Mouse (Mus musculus) layer of hippocampus, postnatal 25 days (tissue): ENCODE results near the gene Fam83g. TPM values are rescaled to one million over a fixed set of nuclear protein-coding genes. Genes with fewer than 3 reads are reported as not detected.

Source experiments
- DNase-seq, 2 experiments: peaks; one replicate each; pipeline ENCODE4 v3.0.0; 2022; ENCODE audit warnings: mixed read lengths in 2 of 2, low spot score in 1 of 2; ENCODE audit errors: extremely low spot score in 1 of 2
- total RNA-seq, 2 experiments: library from RNA; stranded (reverse); gene quantifications; 2 replicates each; pipeline ENCODE4 v1.2.3; 2021

Gene Fam83g
- total RNA-seq, 2 experiments from 2014 or later = not detected

GRCm38 (mm10) chr11:61669492-61670490 is 14.1 kb upstream of the Fam83g start:
- DNase-seq = no peak

- no peak for DNase-seq
Observed at GRCm38 (mm10) chr11:61671781-61672383, 12.0 kb upstream of the Fam83g start.

GRCm38 (mm10) chr11:61673686-61674085 is 10.2 kb upstream of the Fam83g start:
- peak in 1 of 2 experiments; percentile 44 for DNase-seq

GRCm38 (mm10) chr11:61674151-61674838 is 9.6 kb upstream of the Fam83g start:
- no peak for DNase-seq

- DNase-seq = no peak
Observed at GRCm38 (mm10) chr11:61674839-61675159, 9.1 kb upstream of the Fam83g start.

GRCm38 (mm10) chr11:61675332-61675731 is 8.6 kb upstream of the Fam83g start:
- DNase-seq = no peak

GRCm38 (mm10) chr11:61676216-61676854 is 7.6 kb upstream of the Fam83g start:
- DNase-seq = no peak

GRCm38 (mm10) chr11:61677709-61678108 is 6.2 kb upstream of the Fam83g start:
- DNase-seq = no peak

GRCm38 (mm10) chr11:61679091-61679866 is 4.6 kb upstream of the Fam83g start:
- no peak for DNase-seq

GRCm38 (mm10) chr11:61685119-61685725 is 1.3 kb downstream of the Fam83g start:
- no peak for DNase-seq

- no peak for DNase-seq
Observed at GRCm38 (mm10) chr11:61686141-61686540, 2.2 kb downstream of the Fam83g start.

GRCm38 (mm10) chr11:61686906-61687453 is 3.1 kb downstream of the Fam83g start:
- DNase-seq = no peak

GRCm38 (mm10) chr11:61687595-61687994 is 3.7 kb downstream of the Fam83g start:
- no peak for DNase-seq

GRCm38 (mm10) chr11:61692996-61693395 is 9.1 kb downstream of the Fam83g start:
- no peak for DNase-seq

GRCm38 (mm10) chr11:61698852-61699251 is 15.0 kb downstream of the Fam83g start:
- no peak for DNase-seq

- no peak for DNase-seq
Observed at GRCm38 (mm10) chr11:61699460-61699859, 15.6 kb downstream of the Fam83g start.

- DNase-seq = no peak
Observed at GRCm38 (mm10) chr11:61699933-61700332, 16.0 kb downstream of the Fam83g start.

GRCm38 (mm10) chr11:61701696-61702095 is 17.8 kb downstream of the Fam83g start:
- DNase-seq = no peak

GRCm38 (mm10) chr11:61702494-61702893 is 18.6 kb downstream of the Fam83g start:
- no peak for DNase-seq
